Mouse (Mus musculus): Measurements from ENCODE around the gene Ctsa. TPM values are rescaled to one million over a fixed set of nuclear protein-coding genes. Genes with fewer than 3 reads are reported as not detected.

The Ctsa gene
- total and polyA plus RNA-seq, 2 experiments from 2014 or later, result 134 to 263 TPM

DNA sequence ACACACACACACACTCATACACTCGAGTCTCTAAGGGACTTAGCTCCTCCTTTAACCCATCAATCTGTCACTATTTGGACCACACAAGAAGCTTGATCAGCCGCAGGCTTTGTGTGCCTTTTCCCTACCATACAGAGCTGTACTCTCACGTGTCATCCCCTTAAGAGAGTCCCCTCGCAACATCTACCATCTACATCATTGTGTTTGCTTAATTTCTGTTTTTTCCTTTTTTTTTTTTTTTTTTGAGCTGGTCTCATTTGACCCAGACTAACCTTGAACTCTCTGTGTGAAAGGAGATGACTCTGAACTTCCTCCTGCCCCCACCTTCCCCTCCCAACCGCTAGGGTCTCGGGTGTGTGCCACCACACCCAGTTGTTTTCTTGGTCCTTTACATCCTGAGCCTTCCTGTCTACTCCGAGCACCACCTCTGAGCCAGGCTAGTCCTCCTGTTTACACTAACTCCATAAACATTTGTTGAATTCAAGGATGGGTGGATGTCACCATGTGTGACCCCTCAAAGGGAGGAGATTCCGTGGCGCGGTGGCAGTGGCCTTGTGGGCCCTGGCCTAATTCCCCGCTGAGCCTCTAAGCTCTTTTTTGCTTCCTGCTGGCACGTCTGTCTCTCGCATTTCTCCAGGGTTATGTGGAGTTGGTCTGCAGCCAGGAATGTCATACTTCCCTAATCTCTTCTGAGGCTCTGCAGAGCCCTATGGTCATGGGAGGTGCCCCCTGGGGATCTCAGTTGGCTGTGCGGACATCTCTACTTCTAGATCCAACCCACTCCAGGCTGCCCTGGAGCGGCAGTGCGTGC is 34.3 kb downstream of the Ctsa start:
- WGBS, result 11% methylated on average over 16 of the region's 16 CpGs
- DNase-seq (ENCODE audit: low spot score) (peak; percentile 96), ATAC-seq (ENCODE audit: insufficient read depth, low read depth) (peak; percentile 96)
- Histone ChIP-seq H3K27ac (ENCODE audit: low read depth) (peak overlapping the region; percentile 95), H3K9ac (replicated peaks; ENCODE audit: low read depth, low read length) (0 out of 2 replicates have a peak overlapping the region, but pooled peaks have one; percentile 13), H3K9me3 (replicated peaks; ENCODE audit: control insufficient read depth, low read length) (peaks cover 5% of the 10 kb centered on the region; the same call in 1 of the 2 replicates), H3K27me3 (ENCODE audit: control insufficient read depth, insufficient read depth, low read length) (no peaks in the 10 kb centered on the region), H3K36me3 (replicated peaks; ENCODE audit: control insufficient read depth, insufficient read depth, low read length) (no peaks in the 10 kb centered on the region), H3K4me1 (ENCODE audit: control insufficient read depth, insufficient read depth) (peaks cover 9% of the 10 kb centered on the region), H3K4me2 (ENCODE audit: low read depth, low read length) (no peak overlapping the region), H3K4me3 (ENCODE audit: low read depth, low read length) (no peak overlapping the region)
- TF ChIP-seq EP300 (IDR thresholded peaks at IDR 0.05; ENCODE audit: low read depth) (peak; percentile 93), CTCF (IDR thresholded peaks at IDR 0.05; ENCODE audit: low read depth) (no peak)

DNA sequence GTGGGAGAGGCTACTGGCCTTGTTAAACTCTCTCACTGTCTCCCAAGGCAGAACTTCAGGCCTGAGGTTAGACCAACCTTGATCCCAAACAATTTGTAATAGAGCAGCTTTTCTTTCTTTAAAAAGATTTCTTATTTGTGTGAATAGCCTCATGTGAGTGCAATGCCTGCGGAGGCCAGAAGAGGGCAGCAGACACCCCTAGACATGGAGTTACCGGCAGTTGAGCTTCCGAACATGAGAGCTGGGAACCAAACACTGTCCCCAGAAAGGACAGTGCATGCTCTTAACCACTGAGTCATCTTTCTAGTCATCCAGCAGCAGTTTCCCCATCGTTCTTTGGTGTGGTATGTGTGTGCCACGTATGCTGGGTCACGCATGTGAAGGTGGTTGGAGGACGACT is 34.9 kb downstream of the Ctsa start:
- no peaks in the 10 kb centered on the region for H3K36me3 ChIP-seq (replicated peaks; ENCODE audit: control insufficient read depth, insufficient read depth, low read length)
- TF ChIP-seq EP300 (IDR thresholded peaks at IDR 0.05; ENCODE audit: low read depth) (0 out of 2 replicates have a peak, but pooled peaks have one; percentile 2), CTCF (IDR thresholded peaks at IDR 0.05; ENCODE audit: low read depth) (peak; percentile 54)
- peaks cover 5% of the 10 kb centered on the region; the same call in 1 of the 2 replicates for H3K9me3 ChIP-seq (replicated peaks; ENCODE audit: control insufficient read depth, low read length)
- H3K27ac ChIP-seq (ENCODE audit: low read depth), result peak overlapping the region; percentile 95
- H3K9ac ChIP-seq (replicated peaks; ENCODE audit: low read depth, low read length), result no peak overlapping the region
- no peak overlapping the region for H3K4me2 ChIP-seq (ENCODE audit: low read depth, low read length)
- peaks cover 9% of the 10 kb centered on the region for H3K4me1 ChIP-seq (ENCODE audit: control insufficient read depth, insufficient read depth)
- no peak overlapping the region for H3K4me3 ChIP-seq (ENCODE audit: low read depth, low read length)
- 90% methylated on average over 7 of the region's 7 CpGs for WGBS
- ATAC-seq (ENCODE audit: insufficient read depth, low read depth) (peak; percentile 25), DNase-seq (ENCODE audit: low spot score) (no peak)
- no peaks in the 10 kb centered on the region for H3K27me3 ChIP-seq (ENCODE audit: control insufficient read depth, insufficient read depth, low read length)

DNA sequence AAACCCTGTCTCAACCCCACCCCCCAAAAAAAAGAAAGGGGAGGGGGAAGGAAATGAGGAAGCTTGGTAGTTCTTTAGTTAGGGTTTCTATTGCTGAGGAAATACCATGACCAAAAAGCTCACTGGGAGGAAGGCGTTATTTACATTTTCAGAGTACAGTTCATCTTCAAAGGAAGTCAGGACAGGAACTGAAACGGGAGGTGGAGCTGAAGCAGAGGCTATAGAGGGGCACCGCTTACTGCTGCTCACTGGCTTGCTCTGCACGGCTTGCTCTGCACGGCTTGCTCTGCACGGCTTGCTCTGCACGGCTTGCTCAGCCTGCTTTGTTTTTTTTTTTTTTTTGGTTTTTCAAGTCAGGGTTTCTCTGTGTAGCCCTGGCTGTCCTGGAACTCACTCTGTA is 35.8 kb downstream of the Ctsa start:
- Histone ChIP-seq H3K4me3 (ENCODE audit: low read depth, low read length) (no peak overlapping the region), H3K4me2 (ENCODE audit: low read depth, low read length) (no peak overlapping the region), H3K27me3 (ENCODE audit: control insufficient read depth, insufficient read depth, low read length) (no peaks in the 10 kb centered on the region), H3K9me3 (replicated peaks; ENCODE audit: control insufficient read depth, low read length) (peaks cover 5% of the 10 kb centered on the region; the same call in 1 of the 2 replicates), H3K27ac (ENCODE audit: low read depth) (no peak overlapping the region), H3K4me1 (ENCODE audit: control insufficient read depth, insufficient read depth) (peaks cover 9% of the 10 kb centered on the region), H3K9ac (replicated peaks; ENCODE audit: low read depth, low read length) (no peak overlapping the region), H3K36me3 (replicated peaks; ENCODE audit: control insufficient read depth, insufficient read depth, low read length) (no peaks in the 10 kb centered on the region)
- DNase-seq (ENCODE audit: low spot score) (no peak), ATAC-seq (ENCODE audit: insufficient read depth, low read depth) (no peak)
- 79% methylated on average over 7 of the region's 7 CpGs for WGBS
- TF ChIP-seq EP300 (IDR thresholded peaks at IDR 0.05; ENCODE audit: low read depth) (no peak), CTCF (IDR thresholded peaks at IDR 0.05; ENCODE audit: low read depth) (no peak)

DNA sequence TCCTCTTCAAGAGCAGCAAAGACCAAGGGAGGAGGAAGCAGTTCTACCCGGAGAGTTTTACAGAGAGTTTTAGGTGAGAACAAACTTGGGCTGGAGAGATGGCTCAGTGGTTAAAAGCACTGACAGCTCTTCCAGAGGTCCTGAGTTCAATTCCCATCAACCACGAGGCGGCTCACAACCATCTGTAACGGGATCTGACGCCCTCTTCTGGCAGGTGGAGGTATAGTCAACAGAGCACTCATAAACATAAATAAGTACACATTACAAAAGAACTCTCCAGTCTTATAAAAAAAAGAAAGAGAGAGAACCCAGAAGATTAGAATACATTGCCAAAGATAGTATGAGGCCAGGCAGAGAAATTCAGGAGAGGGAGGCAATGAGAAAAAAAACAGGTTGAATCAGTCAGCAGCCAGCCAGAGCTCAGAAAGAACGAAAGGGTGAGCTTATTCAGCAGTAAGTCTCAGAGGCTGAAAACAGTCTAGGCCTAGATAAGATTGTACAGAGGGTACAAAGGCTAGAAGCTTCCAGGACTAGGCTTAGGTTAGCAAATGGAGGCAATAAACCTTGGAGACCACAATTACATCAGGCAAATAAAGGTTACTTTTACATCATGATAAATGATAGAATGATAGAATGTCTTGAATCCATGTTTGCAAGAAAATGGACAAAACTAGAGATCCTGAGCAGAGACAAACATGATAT is 39.1 kb downstream of the Ctsa start:
- Histone ChIP-seq H3K27me3 (ENCODE audit: control insufficient read depth, insufficient read depth, low read length) (no peaks in the 10 kb centered on the region), H3K9me3 (replicated peaks; ENCODE audit: control insufficient read depth, low read length) (peaks cover 5% of the 10 kb centered on the region; the same call in 1 of the 2 replicates), H3K4me1 (ENCODE audit: control insufficient read depth, insufficient read depth) (peaks cover 20% of the 10 kb centered on the region), H3K4me3 (ENCODE audit: low read depth, low read length) (no peak overlapping the region), H3K4me2 (ENCODE audit: low read depth, low read length) (no peak overlapping the region), H3K27ac (ENCODE audit: low read depth) (no peak overlapping the region), H3K9ac (replicated peaks; ENCODE audit: low read depth, low read length) (no peak overlapping the region), H3K36me3 (replicated peaks; ENCODE audit: control insufficient read depth, insufficient read depth, low read length) (no peaks in the 10 kb centered on the region)
- no peak for TF ChIP-seq CTCF (IDR thresholded peaks at IDR 0.05; ENCODE audit: low read depth)
- no peak for TF ChIP-seq EP300 (IDR thresholded peaks at IDR 0.05; ENCODE audit: low read depth)
- no peak for ATAC-seq (ENCODE audit: insufficient read depth, low read depth)
- WGBS, result 49% methylated on average over 6 of the region's 6 CpGs
- DNase-seq (ENCODE audit: low spot score), result no peak

DNA sequence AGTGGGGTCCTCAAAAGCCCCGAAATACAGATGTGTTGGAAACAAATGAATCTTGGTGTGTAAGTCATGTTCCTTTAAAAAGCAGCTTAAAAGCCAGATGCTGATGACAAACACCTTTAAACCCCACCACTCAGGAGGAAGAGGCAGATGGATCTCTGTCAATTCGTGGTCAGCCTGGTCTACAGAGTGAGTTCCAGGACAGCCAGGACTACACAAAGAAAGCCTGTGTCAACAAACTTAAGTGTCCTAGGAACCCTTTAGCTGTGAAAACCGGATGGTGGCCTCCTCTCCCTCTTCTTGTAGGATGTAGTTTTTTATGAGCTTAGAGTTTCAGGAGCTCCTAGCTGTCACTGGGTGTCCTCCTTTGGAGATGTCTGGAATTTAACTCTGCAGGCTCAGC is 40.9 kb downstream of the Ctsa start:
- 53% methylated on average over 3 of the region's 3 CpGs for WGBS
- Histone ChIP-seq H3K4me1 (ENCODE audit: control insufficient read depth, insufficient read depth) (peaks cover 22% of the 10 kb centered on the region), H3K4me3 (ENCODE audit: low read depth, low read length) (no peak overlapping the region), H3K36me3 (replicated peaks; ENCODE audit: control insufficient read depth, insufficient read depth, low read length) (peaks cover 5% of the 10 kb centered on the region; the same call in 1 of the 2 replicates), H3K4me2 (ENCODE audit: low read depth, low read length) (no peak overlapping the region; the same call in 1 of the 2 replicates), H3K9ac (replicated peaks; ENCODE audit: low read depth, low read length) (no peak overlapping the region), H3K9me3 (replicated peaks; ENCODE audit: control insufficient read depth, low read length) (no peaks in the 10 kb centered on the region), H3K27me3 (ENCODE audit: control insufficient read depth, insufficient read depth, low read length) (no peaks in the 10 kb centered on the region), H3K27ac (ENCODE audit: low read depth) (peak overlapping the region; percentile 91)
- ATAC-seq (ENCODE audit: insufficient read depth, low read depth) (no peak), DNase-seq (ENCODE audit: low spot score) (no peak)
- TF ChIP-seq EP300 (IDR thresholded peaks at IDR 0.05; ENCODE audit: low read depth) (no peak), CTCF (IDR thresholded peaks at IDR 0.05; ENCODE audit: low read depth) (no peak)

Measured in heart, postnatal 0 days (tissue).